Mouse (Mus musculus) intestine, postnatal 0 days (tissue): Measurements from ENCODE around the gene Prkaa2. TPM values are rescaled to one million over a fixed set of nuclear protein-coding genes. Genes with fewer than 3 reads are reported as not detected.
A peak's percentile ranks its signal among the peaks of the same experiment; 100 is the strongest.

ENCODE experiments used
- ATAC-seq: fragments of 200-750 bp; cut with Nextera tagmentation; 2 replicates; pipeline ENCODE4 v1.8.0; 2017; ENCODE audit warnings: mild to moderate bottlenecking, moderate TSS enrichment, moderate library complexity
- H3K27ac ChIP-seq: fragments of 300-500 bp; sonication (generic); 2 replicates; pipeline ENCODE4 v1.5.1; 2014; ENCODE audit warnings: mild to moderate bottlenecking, low read depth, low read length, moderate library complexity
- H3K27me3 ChIP-seq: fragments of 300-500 bp; sonication (generic); replicated peaks from 2 replicates; pipeline ENCODE4 v1.6.1; 2014; ENCODE audit warnings: low read length, mixed read lengths; ENCODE audit not compliant: control insufficient read depth, insufficient read depth
- H3K36me3 ChIP-seq: fragments of 300-500 bp; sonication (generic); 2 replicates; pipeline ENCODE4 v1.6.1; 2014; ENCODE audit warnings: mild to moderate bottlenecking, moderate library complexity; ENCODE audit not compliant: control insufficient read depth, insufficient read depth
- H3K4me1 ChIP-seq: fragments of 300-500 bp; sonication (generic); replicated peaks from 2 replicates; pipeline ENCODE4 v1.6.1; 2014; ENCODE audit warnings: antibody characterized with exemption, low read length, mixed read lengths; ENCODE audit not compliant: control insufficient read depth, insufficient read depth
- H3K4me2 ChIP-seq: fragments of 300-500 bp; sonication (generic); replicated peaks from 2 replicates; pipeline ENCODE4 v1.6.1; 2014; ENCODE audit warnings: low read depth, mild to moderate bottlenecking, moderate library complexity
- H3K4me3 ChIP-seq: fragments of 300-500 bp; sonication (generic); 2 replicates; pipeline ENCODE4 v1.5.1; 2014; ENCODE audit warnings: low read depth, low read length
- H3K9ac ChIP-seq: fragments of 300-500 bp; sonication (generic); 2 replicates; pipeline ENCODE4 v1.6.1; 2014; ENCODE audit warnings: mild to moderate bottlenecking, low read depth, low read length
- H3K9me3 ChIP-seq: fragments of 300-500 bp; sonication (generic); 2 replicates; pipeline ENCODE4 v1.6.1; 2016; ENCODE audit warnings: mixed run types; ENCODE audit not compliant: control insufficient read depth
- CTCF ChIP-seq: sonication (generic); IDR thresholded peaks from 2 replicates; pipeline ENCODE4 v1.5.1; 2016; ENCODE audit warnings: low read depth, mild to moderate bottlenecking, control low read depth, antibody characterized with exemption, moderate library complexity
- WGBS: fragments of 180-500 bp; shearing (Covaris S2); extraction: QIAGEN DNeasy Blood & Tissue Kit; methylation state at CpG from one replicate; pipeline ENCODE4 v1.1.7; 2014; 5-methylcytosine and 5-hydroxymethylcytosine counted together
- polyA plus RNA-seq: library from polyadenylated mRNA; unstranded; fragments of >200 nt; fragmentation: Nextera tagmentation; extraction: Ambion mirVana; gene quantifications from 2 replicates; pipeline ENCODE4 v1.2.1, GENCODE M21; 2015

Prkaa2 gene
- polyA plus RNA-seq, 1 experiment from 2014 or later = 10.2 TPM

DNA sequence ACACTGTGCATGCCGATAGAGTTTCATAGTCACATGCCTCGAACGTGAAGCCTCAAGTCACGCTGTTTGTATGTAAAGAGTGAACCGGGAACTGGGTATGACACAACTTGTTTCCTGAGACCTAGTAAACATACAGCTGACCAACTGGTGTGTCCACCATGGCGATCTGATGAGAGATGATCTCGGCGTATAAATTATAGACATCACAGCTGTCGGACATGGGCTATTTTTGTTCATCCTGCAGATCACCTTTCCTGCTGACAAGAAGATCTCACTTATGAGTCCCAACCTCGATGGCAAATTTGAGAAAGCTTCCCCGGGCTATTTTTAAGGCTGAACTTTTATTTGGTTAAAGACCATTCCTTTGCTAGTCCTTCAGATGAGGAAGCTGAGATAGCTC lies 2.1 kb upstream of the Prkaa2 start:
- Histone ChIP-seq H3K9me3 (no peaks in the 10 kb centered on the region), H3K36me3 (no peaks in the 10 kb centered on the region), H3K4me1 (peaks cover 3% of the 10 kb centered on the region; the same call in 1 of the 2 replicates), H3K27me3 (no peaks in the 10 kb centered on the region), H3K9ac (no peak overlapping the region), H3K4me3 (no peak overlapping the region), H3K4me2 (no peak overlapping the region), H3K27ac (no peak overlapping the region)
- WGBS = 85% methylated on average over 11 of the region's 11 CpGs
- ATAC-seq = no peak
- no peak for TF ChIP-seq CTCF

DNA sequence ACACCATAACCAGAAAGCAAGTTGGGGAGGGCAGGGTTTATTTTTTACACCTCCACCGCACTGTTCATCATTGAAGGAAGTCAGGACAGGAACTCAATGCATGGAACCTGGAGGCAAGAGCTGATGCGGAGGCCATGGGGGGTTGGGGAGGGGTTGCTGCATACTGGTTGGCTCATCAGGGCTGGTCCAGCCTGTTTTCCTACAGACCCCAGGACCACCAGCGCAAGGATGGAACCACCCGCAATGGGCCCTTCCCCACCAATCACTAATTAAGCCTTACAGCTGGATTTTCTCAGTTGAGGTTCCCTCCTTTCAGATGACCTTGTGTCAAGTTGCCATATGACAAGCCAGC lies 970 bp upstream of the Prkaa2 start:
- H3K9ac ChIP-seq = 0 out of 2 replicates have a peak overlapping the region, but pooled peaks have one; percentile 75
- H3K36me3 ChIP-seq = no peaks in the 10 kb centered on the region
- no peak for ATAC-seq
- H3K4me2 ChIP-seq = peak overlapping the region; percentile 96
- 60% methylated on average over 4 of the region's 4 CpGs for WGBS
- H3K4me3 ChIP-seq = peak overlapping the region; percentile 80; the same call in 1 of the 2 replicates
- no peaks in the 10 kb centered on the region for H3K27me3 ChIP-seq
- peaks cover 3% of the 10 kb centered on the region; the same call in 1 of the 2 replicates for H3K4me1 ChIP-seq
- no peak for TF ChIP-seq CTCF
- H3K27ac ChIP-seq = peak overlapping the region; percentile 87; the same call in 1 of the 2 replicates
- H3K9me3 ChIP-seq = no peaks in the 10 kb centered on the region

DNA sequence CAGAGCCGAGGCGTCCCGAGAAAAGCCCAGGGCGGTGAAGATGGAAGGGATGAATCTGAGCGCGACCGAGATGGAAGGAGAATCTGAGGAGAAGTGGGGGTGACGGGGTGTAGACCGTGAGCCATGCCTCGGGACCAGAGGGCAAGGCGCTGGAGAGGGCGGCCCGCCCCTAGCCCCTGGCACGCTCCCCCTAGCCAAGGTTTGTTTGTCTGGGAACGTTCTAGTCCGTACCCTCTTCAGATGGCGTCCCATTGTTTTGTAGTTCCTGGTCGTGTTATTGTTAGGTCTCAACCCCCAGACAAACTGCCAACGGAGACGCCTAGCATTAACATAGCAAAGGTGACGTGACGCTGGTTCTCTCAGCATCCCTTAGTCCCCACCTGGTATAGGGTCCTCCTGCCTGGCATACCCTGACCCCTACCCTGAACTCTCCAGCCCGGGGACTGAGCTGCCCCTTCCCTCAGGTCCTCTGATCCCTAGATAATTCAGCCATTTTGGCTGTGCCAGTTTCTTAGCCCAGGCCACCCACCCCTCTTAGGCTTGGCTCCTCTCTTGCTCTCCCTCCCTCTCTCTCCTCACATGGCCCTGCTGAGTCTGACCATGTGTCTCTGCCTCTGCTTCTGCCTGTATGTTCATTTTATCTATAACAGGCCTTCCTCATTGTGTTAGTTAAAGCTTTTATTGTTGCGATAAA lies 447 bp upstream of the Prkaa2 start:
- Histone ChIP-seq H3K9ac (peak overlapping the region; percentile 75), H3K4me1 (peaks cover 3% of the 10 kb centered on the region; the same call in 1 of the 2 replicates), H3K9me3 (no peaks in the 10 kb centered on the region), H3K4me2 (peak overlapping the region; percentile 96), H3K27me3 (no peaks in the 10 kb centered on the region), H3K27ac (peak overlapping the region; percentile 87), H3K36me3 (no peaks in the 10 kb centered on the region), H3K4me3 (peak overlapping the region; percentile 80)
- 3% methylated on average over 23 of the region's 24 CpGs for WGBS
- peak; percentile 38 for ATAC-seq
- no peak for TF ChIP-seq CTCF

DNA sequence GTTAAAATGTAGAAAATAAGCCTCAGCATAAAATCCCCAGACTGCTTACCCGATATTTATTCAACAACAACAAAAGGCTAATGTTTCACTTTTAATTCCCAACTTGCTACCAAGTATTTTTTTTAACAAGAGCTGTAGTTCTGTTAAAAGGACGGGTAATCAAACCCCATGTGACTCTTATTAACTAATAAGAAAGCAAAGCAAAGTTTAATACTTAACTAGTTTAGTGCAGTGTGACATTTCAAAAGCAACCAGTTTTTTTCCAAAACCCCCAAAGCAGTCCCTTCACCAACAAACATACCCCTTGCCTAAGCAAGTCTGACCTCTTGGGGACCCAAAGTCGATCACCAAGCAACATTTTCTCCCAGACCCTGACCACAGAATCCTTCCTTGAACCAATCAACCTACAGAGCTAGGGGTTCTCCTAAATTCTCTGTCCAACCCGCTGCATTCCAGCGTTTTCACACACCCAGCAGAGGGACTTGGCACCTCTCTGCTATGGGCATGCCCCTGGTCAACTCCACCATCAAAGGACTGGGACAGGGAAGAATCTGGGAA lies 970 bp downstream of the Prkaa2 start:
- Histone ChIP-seq H3K36me3 (no peaks in the 10 kb centered on the region), H3K9ac (peak overlapping the region; percentile 75), H3K4me1 (peaks cover 3% of the 10 kb centered on the region; the same call in 1 of the 2 replicates), H3K9me3 (no peaks in the 10 kb centered on the region), H3K4me3 (peak overlapping the region; percentile 80), H3K27me3 (no peaks in the 10 kb centered on the region), H3K27ac (no peak overlapping the region), H3K4me2 (peak overlapping the region; percentile 96)
- no peak for ATAC-seq
- WGBS = 32% methylated on average over 5 of the region's 5 CpGs
- TF ChIP-seq CTCF = no peak

DNA sequence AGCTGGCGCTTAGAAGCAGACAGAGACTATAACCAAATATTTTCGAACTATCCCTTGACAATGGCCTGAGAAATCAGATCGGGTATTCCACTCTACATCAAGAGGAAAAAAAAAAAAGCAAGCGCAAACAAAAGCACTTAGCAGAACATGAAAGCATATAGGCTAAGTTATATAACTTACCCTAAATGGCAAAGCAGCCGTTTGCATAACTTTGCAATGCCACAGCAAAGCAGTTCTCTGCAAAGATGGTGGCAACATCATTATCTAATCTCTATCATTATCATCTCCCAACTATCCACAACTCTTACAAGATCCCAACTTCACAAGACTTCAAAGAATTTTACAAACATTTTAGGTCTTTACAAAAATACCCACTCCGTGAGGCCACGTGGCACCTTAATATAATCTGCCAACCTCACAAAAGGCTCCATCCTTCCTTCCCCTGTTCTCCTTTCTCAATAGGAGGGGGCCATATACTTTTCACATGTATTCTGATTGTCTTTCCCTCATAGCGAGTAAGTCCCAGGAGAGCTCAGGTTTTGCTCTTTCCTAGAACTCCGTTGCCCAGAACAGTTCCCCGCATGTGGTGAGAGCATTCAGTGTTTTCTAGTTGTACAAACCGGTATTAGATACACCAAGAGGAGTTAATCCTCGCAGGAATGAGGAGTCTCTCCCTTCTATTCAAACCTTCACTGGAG lies 1.6 kb downstream of the Prkaa2 start:
- WGBS = 75% methylated on average over 12 of the region's 12 CpGs
- ATAC-seq = no peak
- H3K4me3 ChIP-seq = peak overlapping the region; percentile 80; the same call in 1 of the 2 replicates

More for the DNA sequence above, 1.6 kb downstream of the Prkaa2 start:
- H3K27ac ChIP-seq = no peak overlapping the region
- no peaks in the 10 kb centered on the region for H3K27me3 ChIP-seq
- H3K9me3 ChIP-seq = no peaks in the 10 kb centered on the region
- peaks cover 3% of the 10 kb centered on the region; the same call in 1 of the 2 replicates for H3K4me1 ChIP-seq
- H3K4me2 ChIP-seq = peak overlapping the region; percentile 96
- no peak for TF ChIP-seq CTCF
- H3K9ac ChIP-seq = no peak overlapping the region
- no peaks in the 10 kb centered on the region for H3K36me3 ChIP-seq
